Mouse (Mus musculus): Measurements from ENCODE around the gene Trdmt1. TPM values are rescaled to one million over a fixed set of nuclear protein-coding genes. Genes with fewer than 3 reads are reported as not detected.

The Trdmt1 gene
- polyA plus RNA-seq, 1 experiment from 2014 or later, result 4.4 TPM

GRCm38 (mm10) chr2:13479165-13479564, 65.3 kb downstream of the Trdmt1 start:
- 70% methylated on average over 7 of the region's 7 CpGs for whole genome bisulfite sequencing (ENCODE audit: insufficient replicate concordance)
- no peak overlapping the region for H3K4me2 ChIP-seq (ENCODE audit: low read depth, low read length)
- no peak overlapping the region for H3K9ac ChIP-seq (replicated peaks)
- H3K36me3 ChIP-seq (replicated peaks; ENCODE audit: insufficient read depth, low read length), result no peaks in the 10 kb centered on the region
- TF ChIP-seq EP300 (IDR thresholded peaks at IDR 0.05; ENCODE audit: low read depth) (no peak), CTCF (IDR thresholded peaks at IDR 0.05; ENCODE audit: low read depth) (no peak)
- H3K27me3 ChIP-seq (ENCODE audit: insufficient read depth, low read length), result no peaks in the 10 kb centered on the region
- H3K4me1 ChIP-seq (ENCODE audit: insufficient read depth), result no peaks in the 10 kb centered on the region
- no peak overlapping the region for H3K27ac ChIP-seq (ENCODE audit: low read depth)
- H3K4me3 ChIP-seq (ENCODE audit: low read depth, low read length), result no peak overlapping the region
- no peaks in the 10 kb centered on the region for H3K9me3 ChIP-seq (ENCODE audit: low read length)
- ATAC-seq, result no peak
- DNase-seq, result no peak

DNA sequence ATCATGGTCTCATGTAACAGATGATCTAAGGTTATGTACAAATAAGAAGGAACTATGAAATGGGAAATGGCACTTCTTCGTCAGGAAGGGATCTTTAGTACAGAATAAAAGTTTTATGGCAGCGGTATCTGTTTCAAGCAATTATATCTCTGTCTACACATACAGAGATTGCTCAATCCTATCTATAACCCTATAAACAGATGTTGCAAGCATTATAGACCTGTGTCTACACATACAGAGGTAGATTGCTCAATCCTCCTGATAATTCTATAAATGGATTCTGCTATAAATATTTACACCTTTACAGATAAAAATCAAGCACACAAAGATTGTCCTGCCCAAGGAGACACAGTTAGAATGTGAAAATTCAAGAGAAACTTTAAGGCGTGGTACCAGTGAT, 74.4 kb downstream of the Trdmt1 start:
- no peak overlapping the region for H3K9ac ChIP-seq (replicated peaks)
- H3K27ac ChIP-seq (ENCODE audit: low read depth), result no peak overlapping the region
- ATAC-seq (no peak), DNase-seq (no peak)
- no peaks in the 10 kb centered on the region for H3K9me3 ChIP-seq (ENCODE audit: low read length)
- no peaks in the 10 kb centered on the region for H3K36me3 ChIP-seq (replicated peaks; ENCODE audit: insufficient read depth, low read length)
- no peak overlapping the region for H3K4me3 ChIP-seq (ENCODE audit: low read depth, low read length)
- no peaks in the 10 kb centered on the region for H3K27me3 ChIP-seq (ENCODE audit: insufficient read depth, low read length)
- no peaks in the 10 kb centered on the region for H3K4me1 ChIP-seq (ENCODE audit: insufficient read depth)
- WGBS (ENCODE audit: insufficient replicate concordance), result 75% methylated on average over 3 of the region's 3 CpGs
- no peak for TF ChIP-seq CTCF (IDR thresholded peaks at IDR 0.05; ENCODE audit: low read depth)
- no peak for TF ChIP-seq EP300 (IDR thresholded peaks at IDR 0.05; ENCODE audit: low read depth)
- no peak overlapping the region for H3K4me2 ChIP-seq (ENCODE audit: low read depth, low read length)

GRCm38 (mm10) chr2:13469641-13470040, 74.8 kb downstream of the Trdmt1 start:
- Histone ChIP-seq H3K4me2 (ENCODE audit: low read depth, low read length) (no peak overlapping the region), H3K9ac (replicated peaks) (no peak overlapping the region), H3K4me1 (ENCODE audit: insufficient read depth) (no peaks in the 10 kb centered on the region), H3K4me3 (ENCODE audit: low read depth, low read length) (no peak overlapping the region), H3K27ac (ENCODE audit: low read depth) (no peak overlapping the region), H3K36me3 (replicated peaks; ENCODE audit: insufficient read depth, low read length) (no peaks in the 10 kb centered on the region), H3K9me3 (ENCODE audit: low read length) (no peaks in the 10 kb centered on the region), H3K27me3 (ENCODE audit: insufficient read depth, low read length) (no peaks in the 10 kb centered on the region)
- no peak for DNase-seq
- 75% methylated on average over 4 of the region's 4 CpGs for whole genome bisulfite sequencing (ENCODE audit: insufficient replicate concordance)
- TF ChIP-seq CTCF (IDR thresholded peaks at IDR 0.05; ENCODE audit: low read depth) (no peak), EP300 (IDR thresholded peaks at IDR 0.05; ENCODE audit: low read depth) (no peak)
- ATAC-seq, result no peak

- ATAC-seq (no peak), DNase-seq (no peak)
- TF ChIP-seq EP300 (IDR thresholded peaks at IDR 0.05; ENCODE audit: low read depth) (no peak), CTCF (IDR thresholded peaks at IDR 0.05; ENCODE audit: low read depth) (no peak)
- Histone ChIP-seq H3K9me3 (ENCODE audit: low read length) (no peaks in the 10 kb centered on the region), H3K27me3 (ENCODE audit: insufficient read depth, low read length) (no peaks in the 10 kb centered on the region), H3K4me1 (ENCODE audit: insufficient read depth) (no peaks in the 10 kb centered on the region), H3K4me3 (ENCODE audit: low read depth, low read length) (no peak overlapping the region), H3K36me3 (replicated peaks; ENCODE audit: insufficient read depth, low read length) (no peaks in the 10 kb centered on the region), H3K27ac (ENCODE audit: low read depth) (no peak overlapping the region), H3K4me2 (ENCODE audit: low read depth, low read length) (no peak overlapping the region), H3K9ac (replicated peaks) (no peak overlapping the region)
- WGBS (ENCODE audit: insufficient replicate concordance), result 79% methylated on average over 3 of the region's 3 CpGs
Measured at GRCm38 (mm10) chr2:13466685-13467084, 77.8 kb downstream of the Trdmt1 start.

Other genes starting within 250 kb of the Trdmt1 start
- gene Cubn, start 52.9 kb downstream of the Trdmt1 start, polyA plus RNA-seq (2015; fragmentation: Nextera tagmentation; extraction: Ambion mirVana), result not detected in 2 replicates
- gene Vim, start 29.3 kb upstream of the Trdmt1 start, polyA plus RNA-seq (2015; fragmentation: Nextera tagmentation; extraction: Ambion mirVana), result 97.4 and 105 TPM in 2 replicates
- 0.02 and 0.05 TPM in 2 replicates for gene St8sia6, start 249.4 kb upstream of the Trdmt1 start, polyA plus RNA-seq (2015; fragmentation: Nextera tagmentation; extraction: Ambion mirVana)

Data from liver, postnatal 0 days (tissue).